Mouse (Mus musculus) left cerebral cortex, postnatal 10 days (tissue): ENCODE measurements at regions not wholly inside any gene's neighbourhood (a gene's known extent, or its start where the extent isn't known, plus 50 kb on each side); places are given as distances from the start of the nearest gene placed in this dataset.

Source experiments
- DNase-seq, 2 experiments: peaks; one replicate each; pipeline ENCODE4 v3.0.0; 2021 to 2022; ENCODE audit warnings: low spot score in 2 of 2, mixed read lengths in 1 of 2; ENCODE audit errors: extremely low spot score in 1 of 2
- intact Hi-C: fragments of 180-260 bp; cut with DNase I; formaldehyde crosslinking; loops from one replicate; pipeline ENCODE4 v1.15.1; 2025

DNA sequence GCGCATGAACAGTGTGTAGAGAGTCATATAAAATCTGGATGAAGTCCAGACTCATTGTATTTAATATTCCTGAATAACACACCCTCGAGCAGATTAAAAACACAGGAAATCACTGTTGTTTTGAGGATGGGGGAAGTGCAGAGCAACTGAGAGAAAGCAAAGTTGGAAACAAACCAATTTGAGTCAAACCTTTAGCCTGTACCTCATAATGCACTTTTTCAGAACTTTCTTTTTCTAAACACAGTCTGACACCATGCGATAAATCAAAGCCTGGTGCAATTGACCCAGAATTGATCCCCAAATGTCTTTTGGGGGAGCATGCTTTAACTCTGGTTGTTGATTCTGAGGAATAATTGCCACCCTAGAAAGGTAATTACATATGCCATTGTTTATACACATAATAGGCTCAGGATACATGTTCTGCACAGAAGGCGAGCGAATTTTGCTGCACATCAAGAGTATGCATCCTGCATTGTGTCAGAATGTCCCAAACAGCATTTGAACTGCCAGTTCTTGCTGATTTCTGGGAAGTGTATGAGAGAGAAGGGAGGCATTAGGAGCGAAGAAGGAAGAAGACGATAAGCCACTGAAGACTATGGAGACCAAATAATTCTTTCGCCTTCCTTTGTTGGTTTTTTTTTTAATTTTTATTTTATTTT is 245.3 kb upstream of the Nr2f1 start:
- intact Hi-C loops: no loop called here

DNA sequence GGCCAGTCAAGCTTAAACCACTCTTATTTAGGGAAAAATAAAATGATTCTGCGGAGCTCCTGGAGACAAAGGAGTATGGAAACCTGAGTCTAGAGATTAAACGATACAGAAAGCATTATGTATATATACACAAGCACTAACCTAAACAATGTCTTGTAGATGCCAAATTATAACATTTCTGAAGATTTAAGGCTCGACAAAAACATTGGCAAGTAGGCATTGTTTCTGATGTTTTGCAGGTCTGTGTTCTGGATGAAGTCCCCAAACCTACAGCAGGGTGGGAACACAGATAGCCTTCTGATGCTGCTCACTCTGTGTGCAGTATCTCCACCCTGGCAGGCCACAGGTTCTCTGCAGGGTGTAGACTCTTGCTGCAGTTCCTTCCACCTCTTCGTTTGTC is 228.9 kb upstream of the Nr2f1 start:
- intact Hi-C loops: loop anchor here (5.0 kb wide), 1 partner anchor 216 kb away; no protein-coding TSS in a partner anchor
- DNase-seq: no peak

More for the DNA sequence above, 245.3 kb upstream of the Nr2f1 start:
- no peak for DNase-seq

DNA sequence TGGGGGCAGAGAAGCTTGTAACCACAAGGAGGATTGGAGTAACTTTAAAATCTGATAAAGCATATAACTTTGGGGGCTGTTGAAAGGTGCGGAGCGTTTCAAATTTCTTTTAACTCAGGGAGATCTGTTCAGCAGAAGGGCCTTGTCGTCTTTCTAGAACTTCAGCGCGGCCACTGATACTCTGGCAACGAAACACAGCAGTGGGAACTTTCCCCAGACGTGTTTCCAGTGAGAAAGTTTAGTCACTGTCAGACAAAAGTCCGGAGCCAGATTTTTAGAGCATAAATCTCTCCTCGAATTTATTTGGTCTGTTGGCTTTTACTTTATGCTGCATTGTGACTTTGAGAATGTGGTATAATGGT is 228.5 kb upstream of the Nr2f1 start:
- intact Hi-C loops: loop anchor here (5.0 kb wide), 1 partner anchor 216 kb away; no protein-coding TSS in a partner anchor

DNA sequence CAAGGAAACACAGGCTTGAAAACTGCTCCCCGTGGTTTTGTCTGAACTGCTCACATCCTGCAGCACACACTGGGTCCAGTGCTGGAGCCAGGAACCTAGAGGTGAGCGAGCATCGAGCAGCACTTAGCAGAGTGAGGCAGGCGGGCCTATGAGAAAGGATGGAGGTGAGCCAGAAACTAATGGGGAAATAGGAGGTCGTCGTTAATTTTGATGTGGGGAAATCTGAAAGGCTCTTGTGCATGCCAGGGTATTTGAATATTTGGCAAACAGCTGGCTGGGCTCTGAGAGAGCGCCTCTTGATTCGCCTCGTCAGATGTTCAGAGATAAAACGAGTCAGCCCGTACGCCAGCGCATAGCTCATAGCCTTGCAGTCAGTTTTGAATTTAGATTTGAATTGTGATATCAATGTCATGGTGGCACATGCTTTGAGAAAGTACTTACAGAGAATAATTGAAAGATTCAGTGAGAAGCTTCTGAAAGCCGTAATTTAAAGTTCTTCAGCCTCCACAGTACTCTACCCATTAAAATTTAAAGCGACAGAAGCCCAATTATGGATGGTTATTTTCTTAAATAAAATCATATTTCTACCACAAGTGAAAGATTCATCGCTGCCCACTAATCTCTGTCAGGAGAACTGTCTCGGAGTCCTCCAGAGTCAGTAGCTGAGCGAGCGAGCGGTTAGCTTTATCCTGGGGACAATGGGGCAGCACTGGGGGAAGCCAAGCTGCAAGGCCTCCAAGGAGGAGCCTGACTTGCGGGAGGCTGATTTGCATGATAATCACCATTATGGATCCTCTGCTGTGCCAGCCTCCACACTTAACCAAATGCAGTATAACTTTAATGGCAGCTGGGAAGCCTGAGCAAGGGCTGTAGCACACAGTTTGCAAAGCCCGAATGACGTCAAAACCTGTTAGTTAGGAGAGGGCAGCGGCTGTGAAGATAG is 227.9 kb upstream of the Nr2f1 start:
- DNase-seq: peak; percentile 31 to 50
- intact Hi-C loops: loop anchor here (5.0 kb wide), 1 partner anchor 215 kb away; no protein-coding TSS in a partner anchor

More for the DNA sequence above, 228.5 kb upstream of the Nr2f1 start:
- DNase-seq: no peak

DNA sequence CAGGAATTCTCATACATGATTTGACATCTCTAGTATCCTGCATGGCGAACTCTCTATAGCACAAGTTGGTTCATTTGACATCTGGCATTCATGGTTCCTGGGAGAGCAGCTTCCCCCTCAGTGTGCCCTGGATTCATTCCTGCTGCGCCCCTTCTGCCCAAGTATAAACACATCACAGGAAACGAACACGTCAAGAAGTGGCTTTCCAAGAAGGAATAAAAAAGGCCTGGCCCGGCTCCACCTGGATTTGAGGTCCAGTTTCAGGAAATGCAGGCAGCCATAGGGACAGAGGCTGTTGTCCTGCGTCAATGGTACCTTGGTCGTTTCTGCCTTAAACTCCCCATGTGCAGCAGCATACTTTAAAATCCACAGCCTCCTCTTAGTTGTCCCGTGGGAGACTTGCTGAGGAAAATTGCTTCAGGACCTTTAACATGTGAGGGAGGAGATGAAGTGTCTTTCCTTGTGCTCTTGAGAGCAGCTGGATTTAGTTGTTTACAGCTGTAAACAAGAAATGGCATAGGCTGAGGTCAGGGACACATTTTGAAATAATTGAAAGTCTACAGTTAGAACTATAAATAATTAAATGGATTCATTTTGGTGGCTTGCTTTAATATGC is 226.9 kb upstream of the Nr2f1 start:
- no peak for DNase-seq

DNA sequence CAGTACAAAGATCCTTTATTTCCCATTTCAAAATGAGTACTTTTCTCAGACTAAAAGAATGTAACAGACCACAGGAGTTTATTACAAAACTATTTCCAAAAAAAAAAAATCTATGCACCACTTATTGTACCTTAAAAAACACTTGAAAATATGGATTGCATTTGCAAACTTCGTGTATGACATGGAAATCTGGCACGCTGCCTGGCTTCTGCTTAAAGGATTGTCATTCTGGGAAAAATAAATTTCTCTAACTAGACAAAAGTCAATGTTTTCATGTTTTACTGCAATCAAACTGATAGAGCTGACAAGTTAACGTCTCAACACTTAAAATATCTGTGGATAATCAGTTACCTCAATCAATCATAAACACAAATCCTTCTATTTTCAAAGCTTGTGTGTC is 205.5 kb upstream of the Nr2f1 start:
- peak in 1 of 2 experiments; percentile 46 for DNase-seq
- intact Hi-C loops: no loop called here

More for the DNA sequence above, 226.9 kb upstream of the Nr2f1 start:
- intact Hi-C loops: loop anchor here (5.0 kb wide), 1 partner anchor 214 kb away; no protein-coding TSS in a partner anchor

DNA sequence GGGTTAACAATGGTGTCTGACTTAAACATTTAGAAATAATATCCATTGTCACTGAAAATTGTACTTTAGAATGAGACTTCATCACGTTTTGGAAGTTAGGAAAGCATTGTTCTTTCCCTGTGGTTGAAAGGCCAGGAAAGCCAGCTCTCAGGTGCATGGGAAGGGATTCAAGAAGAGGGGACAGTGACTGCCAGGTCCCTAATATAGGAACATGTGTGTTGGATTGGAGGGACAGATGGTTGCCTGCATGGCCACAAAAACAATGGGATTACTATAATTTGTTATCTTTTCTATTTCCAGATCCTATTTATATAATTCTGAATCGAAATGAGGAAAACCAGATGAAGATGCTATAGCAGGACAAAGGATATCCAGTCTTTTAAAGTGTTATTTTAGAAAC is 184.2 kb upstream of the Nr2f1 start:
- intact Hi-C loops: no loop called here

DNA sequence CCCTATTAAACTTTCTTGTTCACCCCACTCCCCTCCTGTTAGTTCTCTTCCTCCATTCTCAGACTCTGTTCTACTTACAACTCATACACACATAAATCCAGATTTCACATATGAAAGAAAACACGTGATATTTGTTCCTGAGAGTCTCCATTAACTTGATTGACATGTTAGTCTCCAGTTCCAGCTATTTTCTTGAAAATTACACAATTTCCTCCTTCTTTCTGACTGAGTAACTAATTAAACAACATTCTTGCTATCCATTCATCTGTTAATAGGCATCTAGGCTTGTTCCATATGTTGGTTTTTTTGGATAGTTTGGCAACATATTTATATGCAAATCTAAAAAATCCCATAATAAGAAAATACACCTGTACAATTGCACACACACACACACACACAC is 161.7 kb upstream of the Nr2f1 start:
- intact Hi-C loops: no loop called here
- no peak for DNase-seq

More for the DNA sequence above, 184.2 kb upstream of the Nr2f1 start:
- DNase-seq: no peak

DNA sequence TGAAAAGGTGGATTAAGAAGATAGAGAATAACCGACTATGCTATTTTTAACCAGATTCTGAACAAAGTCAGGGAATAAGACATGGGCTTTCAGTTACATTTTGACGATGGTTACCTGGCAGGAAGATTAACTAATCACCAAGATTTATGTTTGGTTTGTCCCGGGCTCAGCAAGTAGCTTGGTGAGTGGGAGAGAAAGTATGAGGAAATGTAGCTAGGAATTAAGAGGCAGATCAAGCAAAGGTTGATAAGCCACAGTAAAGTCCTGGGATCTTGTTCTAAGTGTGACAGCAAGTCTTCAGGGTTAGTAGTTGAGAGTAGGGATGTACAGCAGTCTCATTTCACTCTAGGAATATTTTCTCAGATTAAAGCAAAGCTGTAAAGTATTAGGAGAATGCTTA is 149.3 kb upstream of the Nr2f1 start:
- no peak for DNase-seq
- intact Hi-C loops: no loop called here

DNA sequence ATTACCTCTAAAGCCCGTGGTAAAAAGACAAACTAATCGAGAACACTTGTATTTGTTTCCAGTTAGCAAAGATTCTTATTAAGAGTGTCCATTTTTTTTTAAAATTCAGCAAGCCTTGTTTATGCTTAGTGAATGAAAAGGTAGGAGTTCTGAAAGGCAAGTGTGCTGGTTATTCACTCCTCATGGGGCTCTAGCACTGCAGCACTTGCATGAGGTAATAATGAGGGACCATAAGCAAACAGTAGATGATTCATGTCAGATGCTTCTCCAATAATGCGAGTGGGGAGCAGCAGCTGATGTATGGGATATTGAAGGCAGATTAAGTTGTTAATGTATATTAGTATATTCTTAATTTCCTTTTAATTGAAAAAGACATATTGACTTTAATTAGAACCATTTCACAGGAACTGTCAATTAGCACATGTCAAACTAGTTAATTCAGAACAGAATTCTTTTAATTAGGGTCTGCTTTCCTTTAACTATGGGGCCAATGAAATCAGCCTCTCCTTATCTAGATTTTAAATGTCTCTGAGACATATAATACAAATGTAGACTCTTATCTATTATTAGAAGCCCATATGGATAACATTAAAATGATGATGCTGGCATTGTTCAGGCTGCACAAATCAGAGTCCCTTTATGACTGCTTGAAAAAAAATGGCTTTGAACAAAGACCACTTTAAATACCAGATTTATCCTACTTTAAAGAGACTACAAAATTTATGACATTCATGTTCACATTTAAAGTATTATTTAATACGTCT is 125.1 kb upstream of the Nr2f1 start:
- intact Hi-C loops: no loop called here
- DNase-seq: no peak

DNA sequence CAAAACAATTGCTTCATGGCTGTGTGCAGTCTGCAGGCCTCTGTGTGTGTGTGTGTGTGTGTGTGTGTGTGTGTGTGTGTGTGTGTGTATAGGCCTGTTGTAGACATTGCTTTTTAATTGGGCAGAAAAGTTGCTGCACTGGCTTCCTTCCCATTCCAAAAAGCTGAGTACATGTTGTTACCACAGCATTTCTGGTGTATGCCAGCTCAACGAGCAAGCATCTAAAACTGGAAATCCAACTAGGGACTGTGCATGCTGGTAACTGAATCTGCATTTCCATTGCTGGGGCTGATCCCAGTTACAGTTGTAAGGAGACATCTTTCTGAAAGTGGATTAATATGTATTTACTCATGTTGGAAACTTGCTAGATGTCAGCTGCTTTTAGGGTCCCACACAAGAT is 123.6 kb upstream of the Nr2f1 start:
- DNase-seq: no peak
- intact Hi-C loops: no loop called here

DNA sequence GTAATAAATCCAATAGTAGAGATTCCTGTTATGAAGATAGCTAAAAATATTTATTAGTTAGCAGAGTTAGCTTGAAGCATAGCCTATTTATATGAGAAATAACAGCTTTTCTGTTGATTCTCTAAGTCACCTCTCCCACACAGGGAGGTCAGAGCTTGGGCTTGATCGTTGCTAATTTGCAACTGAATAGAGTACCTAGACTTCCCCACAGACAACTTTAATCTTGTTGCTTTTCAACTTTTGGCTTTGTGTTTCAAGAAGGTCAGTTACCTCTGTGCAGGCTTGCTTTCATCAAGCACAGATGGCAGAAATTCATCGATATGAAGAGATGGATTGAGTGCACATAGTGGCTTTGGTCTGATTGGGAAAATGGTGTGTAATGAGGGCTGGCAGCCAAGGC is 118.9 kb upstream of the Nr2f1 start:
- no peak for DNase-seq
- intact Hi-C loops: no loop called here

DNA sequence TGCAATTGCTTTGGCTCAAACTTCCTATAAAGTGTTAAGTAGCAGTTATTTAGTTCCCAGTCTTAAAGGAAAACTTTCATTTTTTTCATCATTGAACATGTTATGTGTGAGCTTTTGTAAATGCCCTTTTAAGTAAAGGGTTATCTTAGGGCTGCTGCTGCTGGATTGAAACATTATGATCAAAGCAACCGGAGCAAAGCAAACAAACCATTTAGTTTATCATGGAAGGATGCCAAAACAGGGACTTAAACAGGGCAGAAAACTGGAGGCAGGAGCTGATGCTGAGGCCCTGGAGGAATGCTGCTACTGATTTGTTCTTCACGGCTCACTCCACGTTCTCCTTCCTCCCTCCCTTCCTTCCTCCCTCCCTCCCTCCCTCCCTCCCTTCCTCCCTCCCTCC is 111.3 kb upstream of the Nr2f1 start:
- intact Hi-C loops: no loop called here
- DNase-seq: no peak
